Mouse (Mus musculus): Measurements from ENCODE around the gene Pdzk1ip1. TPM values are rescaled to one million over a fixed set of nuclear protein-coding genes. Genes with fewer than 3 reads are reported as not detected.

Gene Pdzk1ip1
- polyA plus RNA-seq (2015; fragmentation: Nextera tagmentation; extraction: Ambion mirVana) = 94.4 and 100 TPM in 2 replicates

- Histone ChIP-seq H3K4me3 (peak within 1 kb of the TSS; percentile 19), H3K4me1 (0 out of 2 replicates have a peak, but pooled peaks cover 7% of the 10 kb centered on the region), H3K36me3 (no peaks in the 10 kb centered on the region), H3K9me3 (no peaks in the 10 kb centered on the region), H3K4me2 (peak within 1 kb of the TSS; percentile 33), H3K9ac (no peak within 1 kb of the TSS), H3K27me3 (peaks cover 45% of the 10 kb centered on the region), H3K27ac (no peak within 1 kb of the TSS)
- 23% methylated on average over 11 of the region's 11 CpGs for WGBS
- ATAC-seq (ENCODE audit: insufficient number of reproducible peaks, low FRiP score, low TSS enrichment, low read depth) = no peak
Measured at GRCm38 (mm10) chr4:115088611-115089338, at the start of gene Pdzk1ip1. TSS of gene Pdzk1ip1 (plus strand) at chr4:115088708.

- no peak for ATAC-seq (ENCODE audit: insufficient number of reproducible peaks, low FRiP score, low TSS enrichment, low read depth)
- no peak overlapping the region for H3K27ac ChIP-seq
- no peaks in the 10 kb centered on the region for H3K9me3 ChIP-seq
- H3K9ac ChIP-seq = no peak overlapping the region
- 80% methylated on average over 3 of the region's 3 CpGs for WGBS
- no peak overlapping the region for H3K4me3 ChIP-seq
- H3K36me3 ChIP-seq = peaks cover 20% of the 10 kb centered on the region
- no peak overlapping the region for H3K4me2 ChIP-seq
- H3K4me1 ChIP-seq = no peaks in the 10 kb centered on the region
- H3K27me3 ChIP-seq = peaks cover 22% of the 10 kb centered on the region
Measured at GRCm38 (mm10) chr4:115045621-115046020, 42.9 kb upstream of the Pdzk1ip1 start.

- H3K27ac ChIP-seq = no peak overlapping the region
- H3K36me3 ChIP-seq = no peaks in the 10 kb centered on the region
- no peak overlapping the region for H3K4me3 ChIP-seq
- WGBS = 4% methylated on average over 5 of the region's 5 CpGs
- H3K4me2 ChIP-seq = no peak overlapping the region
- H3K9ac ChIP-seq = no peak overlapping the region
- peaks cover 4% of the 10 kb centered on the region for H3K4me1 ChIP-seq
- H3K9me3 ChIP-seq = no peaks in the 10 kb centered on the region
- no peak for ATAC-seq (ENCODE audit: insufficient number of reproducible peaks, low FRiP score, low TSS enrichment, low read depth)
- H3K27me3 ChIP-seq = peaks cover 41% of the 10 kb centered on the region
Measured at GRCm38 (mm10) chr4:115047750-115048149, 40.8 kb upstream of the Pdzk1ip1 start.

GRCm38 (mm10) chr4:115048190-115048589 lies 40.3 kb upstream of the Pdzk1ip1 start:
- no peak overlapping the region for H3K4me3 ChIP-seq
- no peak overlapping the region for H3K4me2 ChIP-seq
- H3K9ac ChIP-seq = no peak overlapping the region
- no peak for ATAC-seq (ENCODE audit: insufficient number of reproducible peaks, low FRiP score, low TSS enrichment, low read depth)
- no peaks in the 10 kb centered on the region for H3K36me3 ChIP-seq
- peaks cover 45% of the 10 kb centered on the region for H3K27me3 ChIP-seq
- H3K4me1 ChIP-seq = peaks cover 6% of the 10 kb centered on the region
- no peak overlapping the region for H3K27ac ChIP-seq
- 59% methylated on average over 8 of the region's 8 CpGs for WGBS
- H3K9me3 ChIP-seq = no peaks in the 10 kb centered on the region

GRCm38 (mm10) chr4:115051245-115051644 lies 37.3 kb upstream of the Pdzk1ip1 start:
- Histone ChIP-seq H3K27me3 (peaks cover 74% of the 10 kb centered on the region), H3K9me3 (no peaks in the 10 kb centered on the region), H3K36me3 (no peaks in the 10 kb centered on the region), H3K4me2 (no peak overlapping the region), H3K4me1 (peaks cover 7% of the 10 kb centered on the region), H3K9ac (no peak overlapping the region), H3K4me3 (no peak overlapping the region), H3K27ac (no peak overlapping the region)
- ATAC-seq (ENCODE audit: insufficient number of reproducible peaks, low FRiP score, low TSS enrichment, low read depth) = no peak
- WGBS = 74% methylated on average over 5 of the region's 5 CpGs

GRCm38 (mm10) chr4:115052343-115053005 lies 36.0 kb upstream of the Pdzk1ip1 start:
- WGBS = 1% methylated on average over 36 of the region's 36 CpGs
- Histone ChIP-seq H3K9me3 (no peaks in the 10 kb centered on the region), H3K36me3 (no peaks in the 10 kb centered on the region), H3K4me1 (peaks cover 19% of the 10 kb centered on the region), H3K4me2 (peak overlapping the region; percentile 41), H3K9ac (no peak overlapping the region), H3K27ac (no peak overlapping the region), H3K4me3 (peak overlapping the region; percentile 29), H3K27me3 (peaks cover 87% of the 10 kb centered on the region)
- 0 out of 2 replicates have a peak, but pooled peaks have one; percentile 46 for ATAC-seq (ENCODE audit: insufficient number of reproducible peaks, low FRiP score, low TSS enrichment, low read depth)

GRCm38 (mm10) chr4:115055044-115055443 lies 33.5 kb upstream of the Pdzk1ip1 start:
- H3K9ac ChIP-seq = no peak overlapping the region
- no peak overlapping the region for H3K27ac ChIP-seq
- H3K4me2 ChIP-seq = no peak overlapping the region
- H3K27me3 ChIP-seq = peaks cover 95% of the 10 kb centered on the region
- peaks cover 29% of the 10 kb centered on the region for H3K4me1 ChIP-seq
- WGBS = 4% methylated on average over 2 of the region's 2 CpGs
- H3K9me3 ChIP-seq = no peaks in the 10 kb centered on the region
- no peaks in the 10 kb centered on the region for H3K36me3 ChIP-seq
- no peak for ATAC-seq (ENCODE audit: insufficient number of reproducible peaks, low FRiP score, low TSS enrichment, low read depth)
- H3K4me3 ChIP-seq = no peak overlapping the region

- H3K36me3 ChIP-seq = no peaks in the 10 kb centered on the region
- no peaks in the 10 kb centered on the region for H3K9me3 ChIP-seq
- no peak overlapping the region for H3K4me2 ChIP-seq
- peaks cover 95% of the 10 kb centered on the region for H3K27me3 ChIP-seq
- H3K27ac ChIP-seq = no peak overlapping the region
- no peak overlapping the region for H3K9ac ChIP-seq
- ATAC-seq (ENCODE audit: insufficient number of reproducible peaks, low FRiP score, low TSS enrichment, low read depth) = no peak
- 28% methylated on average over 3 of the region's 3 CpGs for WGBS
- no peak overlapping the region for H3K4me3 ChIP-seq
- H3K4me1 ChIP-seq = peaks cover 29% of the 10 kb centered on the region
Measured at GRCm38 (mm10) chr4:115055691-115056090, 32.8 kb upstream of the Pdzk1ip1 start.

- H3K36me3 ChIP-seq = no peaks in the 10 kb centered on the region
- ATAC-seq (ENCODE audit: insufficient number of reproducible peaks, low FRiP score, low TSS enrichment, low read depth) = no peak
- WGBS = under 1% methylated on average over 60 of the region's 60 CpGs
Measured at GRCm38 (mm10) chr4:115056371-115056920, 32.1 kb upstream of the Pdzk1ip1 start, which contains the start of gene Tal1. TSS of gene Tal1 (plus strand) at chr4:115056426.

GRCm38 (mm10) chr4:115056921-115057673 lies 31.4 kb upstream of the Pdzk1ip1 start:
- WGBS = under 1% methylated on average over 47 of the region's 48 CpGs
- ATAC-seq (ENCODE audit: insufficient number of reproducible peaks, low FRiP score, low TSS enrichment, low read depth) = 0 out of 2 replicates have a peak, but pooled peaks have one; percentile 32
- Histone ChIP-seq H3K4me1 (peaks cover 29% of the 10 kb centered on the region), H3K27me3 (peaks cover 98% of the 10 kb centered on the region), H3K4me2 (peak overlapping the region; percentile 76), H3K9me3 (no peaks in the 10 kb centered on the region), H3K9ac (no peak overlapping the region), H3K27ac (peak overlapping the region; percentile 57; the same call in 1 of the 2 replicates), H3K36me3 (no peaks in the 10 kb centered on the region), H3K4me3 (peak overlapping the region; percentile 43)

More at GRCm38 (mm10) chr4:115056371-115056920, 32.1 kb upstream of the Pdzk1ip1 start, which contains the start of gene Tal1:
- Histone ChIP-seq H3K9me3 (no peaks in the 10 kb centered on the region), H3K4me2 (peak within 1 kb of the TSS; percentile 76), H3K9ac (no peak within 1 kb of the TSS), H3K4me3 (peak within 1 kb of the TSS; percentile 43), H3K27me3 (peaks cover 98% of the 10 kb centered on the region), H3K4me1 (peaks cover 29% of the 10 kb centered on the region), H3K27ac (peak within 1 kb of the TSS; percentile 54)

GRCm38 (mm10) chr4:115057674-115058316 lies 30.7 kb upstream of the Pdzk1ip1 start:
- peak overlapping the region; percentile 57; the same call in 1 of the 2 replicates for H3K27ac ChIP-seq
- no peak for ATAC-seq (ENCODE audit: insufficient number of reproducible peaks, low FRiP score, low TSS enrichment, low read depth)
- H3K36me3 ChIP-seq = no peaks in the 10 kb centered on the region
- H3K4me1 ChIP-seq = peaks cover 27% of the 10 kb centered on the region
- H3K27me3 ChIP-seq = peaks cover 98% of the 10 kb centered on the region
- H3K4me2 ChIP-seq = 0 out of 2 replicates have a peak overlapping the region, but pooled peaks have one; percentile 76
- no peak overlapping the region for H3K9ac ChIP-seq
- 1% methylated on average over 33 of the region's 33 CpGs for WGBS
- H3K9me3 ChIP-seq = no peaks in the 10 kb centered on the region
- H3K4me3 ChIP-seq = peak overlapping the region; percentile 43
